Mouse (Mus musculus) neural tube, embryonic 11.5 days (tissue): ENCODE results near the gene Coro2a. TPM values are rescaled to one million over a fixed set of nuclear protein-coding genes. Genes with fewer than 3 reads are reported as not detected.

Source experiments
- ATAC-seq: fragments of 200-750 bp; cut with Nextera tagmentation; 2 replicates; pipeline ENCODE4 v1.8.0; 2017; ENCODE audit warnings: moderate number of reproducible peaks, mild to moderate bottlenecking, moderate TSS enrichment, moderate library complexity; ENCODE audit not compliant: insufficient read depth, low FRiP score, low TSS enrichment
- DNase-seq: peaks from one replicate; pipeline ENCODE4 v3.0.0-alpha.2; 2015; ENCODE audit warnings: low spot score
- H3K27ac ChIP-seq: fragments of 300-500 bp; sonication (generic); 2 replicates; pipeline ENCODE4 v1.5.1; 2014; ENCODE audit warnings: low read depth, mild to moderate bottlenecking, low read length
- H3K27me3 ChIP-seq: fragments of 300-500 bp; sonication (generic); 2 replicates; pipeline ENCODE4 v1.6.1; 2014; ENCODE audit warnings: mild to moderate bottlenecking, low read length, mixed read lengths; ENCODE audit not compliant: control insufficient read depth, insufficient read depth
- H3K36me3 ChIP-seq: fragments of 300-500 bp; sonication (generic); 2 replicates; pipeline ENCODE4 v1.6.1; 2014; ENCODE audit warnings: mild to moderate bottlenecking, low read length, moderate library complexity, mixed read lengths; ENCODE audit not compliant: control insufficient read depth, insufficient read depth
- H3K4me1 ChIP-seq: fragments of 300-500 bp; sonication (generic); 2 replicates; pipeline ENCODE4 v1.6.1; 2014; ENCODE audit warnings: low read length, mixed read lengths; ENCODE audit not compliant: control insufficient read depth, insufficient read depth
- H3K4me2 ChIP-seq: fragments of 300-500 bp; sonication (generic); 2 replicates; pipeline ENCODE4 v1.6.1; 2014; ENCODE audit warnings: low read depth, mild to moderate bottlenecking, moderate library complexity
- H3K4me3 ChIP-seq: fragments of 300-500 bp; sonication (generic); 2 replicates; pipeline ENCODE4 v1.5.1; 2014; ENCODE audit warnings: low read depth, low read length
- H3K9ac ChIP-seq: fragments of 300-500 bp; sonication (generic); 2 replicates; pipeline ENCODE4 v1.6.1; 2014; ENCODE audit warnings: mild to moderate bottlenecking, low read length
- H3K9me3 ChIP-seq: fragments of 300-500 bp; sonication (generic); 2 replicates; pipeline ENCODE4 v1.6.1; 2016; ENCODE audit warnings: low read length; ENCODE audit not compliant: control insufficient read depth
- WGBS: fragments of 180-500 bp; shearing (Covaris S2); extraction: QIAGEN DNeasy Blood & Tissue Kit; methylation state at CpG from one replicate; pipeline ENCODE4 v1.1.7; 2014; 5-methylcytosine and 5-hydroxymethylcytosine counted together
- polyA plus RNA-seq: library from polyadenylated mRNA; unstranded; fragments of >200 nt; fragmentation: Nextera tagmentation; extraction: Ambion mirVana; gene quantifications from 2 replicates; pipeline ENCODE4 v1.2.1, GENCODE M21; 2014

Gene Coro2a
- polyA plus RNA-seq, 1 experiment from 2014 or later: 8.8 TPM

DNA sequence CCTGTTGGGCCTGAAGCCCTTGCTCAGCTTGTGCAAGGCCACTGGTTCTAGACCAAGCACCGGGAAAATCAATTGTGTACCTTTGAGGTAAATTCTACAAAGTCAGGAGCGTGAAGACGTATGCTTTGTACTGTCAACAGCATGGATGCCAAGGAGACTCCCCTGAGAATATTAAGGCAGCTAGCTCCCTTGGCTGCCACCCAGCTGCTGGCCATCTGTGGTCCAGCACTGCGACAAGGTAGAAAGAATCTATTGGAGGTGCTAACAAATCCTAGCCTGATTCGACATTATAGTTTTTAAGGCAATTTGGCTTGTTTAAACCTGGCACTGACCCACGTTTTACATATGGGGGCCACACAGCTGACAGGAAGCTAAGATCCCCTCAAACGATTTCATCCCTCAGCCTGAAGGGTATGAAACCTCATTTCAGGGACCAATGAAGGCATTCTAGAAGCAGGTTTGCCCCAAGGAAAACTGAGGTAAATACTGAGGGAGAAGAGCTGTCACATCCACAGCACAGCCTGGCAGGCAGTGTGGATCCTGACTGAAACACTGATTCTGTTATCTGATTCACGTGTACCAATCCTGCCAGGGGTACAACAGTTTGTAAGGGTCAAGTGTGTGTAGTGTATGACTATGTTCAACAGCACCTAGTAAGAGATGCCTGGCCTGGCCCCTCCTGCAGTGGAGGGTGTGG is 96.5 kb downstream of the Coro2a start:
- H3K9ac ChIP-seq: no peak overlapping the region
- no peak overlapping the region for H3K4me3 ChIP-seq
- peaks cover 4% of the 10 kb centered on the region; the same call in 1 of the 2 replicates for H3K36me3 ChIP-seq
- H3K27me3 ChIP-seq: peaks cover 9% of the 10 kb centered on the region
- no peak for ATAC-seq
- DNase-seq: no peak
- H3K27ac ChIP-seq: no peak overlapping the region
- H3K9me3 ChIP-seq: no peaks in the 10 kb centered on the region
- no peaks in the 10 kb centered on the region for H3K4me1 ChIP-seq
- no peak overlapping the region for H3K4me2 ChIP-seq
- 72% methylated on average over 8 of the region's 8 CpGs for WGBS

DNA sequence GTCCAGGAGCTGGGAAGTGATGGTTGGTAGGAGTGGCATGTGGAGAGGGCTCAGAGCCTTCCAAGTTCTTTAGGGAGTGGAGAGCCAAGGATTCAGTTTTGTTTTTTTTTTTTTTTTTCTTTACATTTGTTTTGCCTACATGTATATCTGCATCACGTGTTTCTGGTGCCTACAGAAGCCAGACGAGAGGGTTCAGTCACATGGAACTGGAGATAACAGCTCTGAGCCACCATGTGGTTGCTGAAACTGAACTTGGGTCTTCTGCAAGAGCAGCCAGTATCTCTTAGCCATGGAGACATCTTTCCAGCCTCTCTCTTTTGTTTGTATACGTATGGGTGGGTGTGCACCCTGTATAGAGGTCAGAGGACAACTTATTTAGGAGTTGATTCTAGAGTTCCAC is 98.1 kb downstream of the Coro2a start:
- Histone ChIP-seq H3K36me3 (peaks cover 6% of the 10 kb centered on the region; the same call in 1 of the 2 replicates), H3K27me3 (peaks cover 9% of the 10 kb centered on the region), H3K4me2 (no peak overlapping the region), H3K27ac (no peak overlapping the region), H3K9ac (no peak overlapping the region), H3K4me3 (no peak overlapping the region), H3K9me3 (no peaks in the 10 kb centered on the region), H3K4me1 (no peaks in the 10 kb centered on the region)
- DNase-seq (no peak), ATAC-seq (no peak)
- WGBS: 79% methylated on average over 3 of the region's 3 CpGs

DNA sequence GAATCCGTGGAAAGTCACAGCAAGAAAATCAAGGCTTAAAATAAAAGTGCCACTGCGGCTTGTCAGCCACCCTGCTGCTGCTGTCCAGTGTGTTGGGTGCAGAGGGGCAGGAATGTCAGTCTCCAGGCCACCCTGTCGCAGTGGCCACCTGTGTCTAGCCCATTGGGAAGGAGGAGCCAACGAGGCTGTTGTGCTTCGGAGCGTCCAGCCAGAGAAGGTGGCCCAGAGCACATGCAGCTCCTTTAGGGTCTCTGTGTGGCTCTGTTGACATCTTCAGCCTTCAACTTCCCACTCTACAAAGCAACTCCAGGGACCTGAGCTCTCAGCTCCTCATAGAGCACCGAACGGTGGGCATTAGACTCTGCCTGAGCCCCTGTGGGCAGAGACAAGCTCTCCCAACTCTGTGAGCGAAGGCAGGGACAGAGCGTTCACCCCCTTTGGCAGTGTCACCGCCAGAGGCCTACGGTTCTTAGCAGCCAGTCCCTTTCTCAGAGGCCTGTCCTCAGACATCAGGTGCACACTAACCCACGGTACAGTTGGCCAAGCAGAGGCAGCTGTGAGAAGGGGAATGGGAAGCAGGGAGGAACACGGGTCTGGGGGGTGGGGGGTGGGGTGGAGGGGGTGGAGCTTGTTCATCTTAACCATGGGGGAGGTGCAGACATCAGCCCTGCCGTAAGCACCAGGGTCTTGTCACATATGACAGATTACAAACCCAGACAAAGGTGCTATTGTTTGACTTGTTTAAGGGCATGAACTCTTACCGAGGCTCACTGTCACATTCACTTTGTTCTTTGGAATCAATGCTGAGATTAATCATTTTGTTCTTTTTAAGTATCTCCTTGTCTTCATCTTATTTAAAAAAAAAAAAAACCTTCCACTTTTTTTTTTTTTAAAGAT is 99.1 kb downstream of the Coro2a start:
- Histone ChIP-seq H3K27ac (no peak overlapping the region), H3K27me3 (peaks cover 9% of the 10 kb centered on the region), H3K36me3 (peaks cover 6% of the 10 kb centered on the region; the same call in 1 of the 2 replicates), H3K9me3 (no peaks in the 10 kb centered on the region), H3K9ac (no peak overlapping the region), H3K4me2 (no peak overlapping the region), H3K4me1 (no peaks in the 10 kb centered on the region), H3K4me3 (no peak overlapping the region)
- ATAC-seq (no peak), DNase-seq (peak; percentile 46)
- WGBS: 65% methylated on average over 16 of the region's 16 CpGs

- H3K4me1 ChIP-seq: no peaks in the 10 kb centered on the region
- H3K4me3 ChIP-seq: no peak overlapping the region
- peaks cover 6% of the 10 kb centered on the region; the same call in 1 of the 2 replicates for H3K36me3 ChIP-seq
- H3K9me3 ChIP-seq: no peaks in the 10 kb centered on the region
- no peak overlapping the region for H3K27ac ChIP-seq
- ATAC-seq (no peak), DNase-seq (no peak)
- no peaks in the 10 kb centered on the region for H3K27me3 ChIP-seq
- WGBS: 8% methylated on average over 4 of the region's 4 CpGs
- H3K9ac ChIP-seq: no peak overlapping the region
- H3K4me2 ChIP-seq: no peak overlapping the region
Observed at GRCm38 (mm10) chr4:46498976-46499375, 103.0 kb downstream of the Coro2a start.

- Histone ChIP-seq H3K27me3 (no peaks in the 10 kb centered on the region), H3K4me3 (no peak overlapping the region), H3K27ac (no peak overlapping the region), H3K36me3 (peaks cover 6% of the 10 kb centered on the region; the same call in 1 of the 2 replicates), H3K9ac (no peak overlapping the region), H3K4me2 (no peak overlapping the region), H3K9me3 (no peaks in the 10 kb centered on the region), H3K4me1 (no peaks in the 10 kb centered on the region)
- DNase-seq (no peak), ATAC-seq (no peak)
- 34% methylated on average over 3 of the region's 3 CpGs for WGBS
Observed at GRCm38 (mm10) chr4:46498511-46498910, 103.5 kb downstream of the Coro2a start.

DNA sequence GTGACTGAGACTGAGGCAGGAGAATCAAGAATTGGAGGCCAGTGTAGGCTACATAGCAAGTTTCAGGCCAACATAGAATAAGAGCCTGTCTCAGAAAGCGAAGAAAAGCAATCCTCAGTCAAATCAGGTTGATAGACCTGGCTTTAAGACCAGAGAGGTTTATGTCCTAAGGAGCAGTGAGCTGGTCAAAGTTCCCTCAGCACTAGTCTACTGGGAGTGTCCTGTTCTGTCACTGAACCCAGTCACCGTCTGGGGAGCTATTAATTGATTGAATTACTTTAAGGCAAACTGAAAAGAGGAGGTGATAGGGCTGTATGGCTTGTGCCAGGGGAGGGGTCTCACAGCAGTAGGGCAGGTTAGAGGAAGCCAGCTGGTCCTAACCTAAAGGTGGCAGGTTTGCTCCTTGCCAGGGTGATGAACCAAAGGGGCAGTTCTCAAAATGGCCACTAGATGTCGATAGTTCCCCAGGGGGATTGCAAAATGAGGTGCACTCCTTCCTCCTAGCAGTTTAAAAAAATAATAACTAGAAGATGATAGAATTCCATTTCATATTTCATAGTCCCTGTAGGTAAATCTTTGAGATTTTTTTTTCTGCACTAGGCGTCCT is 104.6 kb downstream of the Coro2a start:
- H3K4me1 ChIP-seq: no peaks in the 10 kb centered on the region
- WGBS: 43% methylated on average over 4 of the region's 4 CpGs
- no peaks in the 10 kb centered on the region for H3K27me3 ChIP-seq
- peaks cover 4% of the 10 kb centered on the region; the same call in 1 of the 2 replicates for H3K36me3 ChIP-seq
- no peak overlapping the region for H3K4me3 ChIP-seq
- no peak overlapping the region for H3K9ac ChIP-seq
- no peaks in the 10 kb centered on the region for H3K9me3 ChIP-seq
- no peak overlapping the region for H3K27ac ChIP-seq
- DNase-seq (peak; percentile 63), ATAC-seq (no peak)
- no peak overlapping the region for H3K4me2 ChIP-seq

GRCm38 (mm10) chr4:46495543-46495942 is 106.5 kb downstream of the Coro2a start:
- peaks cover 2% of the 10 kb centered on the region; the same call in 1 of the 2 replicates for H3K36me3 ChIP-seq
- no peaks in the 10 kb centered on the region for H3K27me3 ChIP-seq
- H3K27ac ChIP-seq: no peak overlapping the region
- H3K4me1 ChIP-seq: no peaks in the 10 kb centered on the region
- no peak overlapping the region for H3K4me3 ChIP-seq
- 95% methylated on average over 12 of the region's 12 CpGs for WGBS
- H3K9me3 ChIP-seq: no peaks in the 10 kb centered on the region
- no peak overlapping the region for H3K4me2 ChIP-seq
- H3K9ac ChIP-seq: no peak overlapping the region
- ATAC-seq (no peak), DNase-seq (no peak)

DNA sequence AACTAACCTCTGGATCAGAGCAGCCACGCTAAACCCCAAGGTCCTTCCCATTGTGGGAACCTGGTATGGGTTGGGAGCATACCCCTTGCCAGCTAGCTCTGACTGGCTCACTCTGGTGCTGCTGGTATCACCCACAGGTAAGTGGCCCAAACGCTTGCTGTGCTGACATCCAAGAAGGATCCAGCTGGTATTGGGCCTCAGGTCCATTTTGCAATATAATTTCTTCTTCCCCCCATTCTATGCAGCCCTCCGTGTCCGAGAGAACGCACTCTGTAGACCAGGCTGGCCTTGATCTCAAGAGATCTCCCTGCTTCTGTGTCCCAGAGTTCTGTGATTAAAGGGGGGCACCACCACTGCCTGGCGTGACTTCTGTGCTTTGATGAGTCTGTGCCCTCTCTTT is 108.9 kb downstream of the Coro2a start:
- Histone ChIP-seq H3K27me3 (no peaks in the 10 kb centered on the region), H3K36me3 (no peaks in the 10 kb centered on the region; the same call in 1 of the 2 replicates), H3K27ac (no peak overlapping the region), H3K9ac (no peak overlapping the region), H3K4me1 (peaks cover 5% of the 10 kb centered on the region; the same call in 1 of the 2 replicates), H3K4me2 (no peak overlapping the region), H3K4me3 (no peak overlapping the region), H3K9me3 (no peaks in the 10 kb centered on the region)
- ATAC-seq (no peak), DNase-seq (no peak)
- 95% methylated on average over 6 of the region's 6 CpGs for WGBS
